Mouse (Mus musculus): Measurements from ENCODE around the gene Nxn. TPM values are rescaled to one million over a fixed set of nuclear protein-coding genes. Genes with fewer than 3 reads are reported as not detected.
A peak's percentile ranks its signal among the peaks of the same experiment; 100 is the strongest.

The Nxn gene
- total and polyA plus RNA-seq, 3 experiments: 52.8 to 54.3 (median 53.0) TPM

DNA sequence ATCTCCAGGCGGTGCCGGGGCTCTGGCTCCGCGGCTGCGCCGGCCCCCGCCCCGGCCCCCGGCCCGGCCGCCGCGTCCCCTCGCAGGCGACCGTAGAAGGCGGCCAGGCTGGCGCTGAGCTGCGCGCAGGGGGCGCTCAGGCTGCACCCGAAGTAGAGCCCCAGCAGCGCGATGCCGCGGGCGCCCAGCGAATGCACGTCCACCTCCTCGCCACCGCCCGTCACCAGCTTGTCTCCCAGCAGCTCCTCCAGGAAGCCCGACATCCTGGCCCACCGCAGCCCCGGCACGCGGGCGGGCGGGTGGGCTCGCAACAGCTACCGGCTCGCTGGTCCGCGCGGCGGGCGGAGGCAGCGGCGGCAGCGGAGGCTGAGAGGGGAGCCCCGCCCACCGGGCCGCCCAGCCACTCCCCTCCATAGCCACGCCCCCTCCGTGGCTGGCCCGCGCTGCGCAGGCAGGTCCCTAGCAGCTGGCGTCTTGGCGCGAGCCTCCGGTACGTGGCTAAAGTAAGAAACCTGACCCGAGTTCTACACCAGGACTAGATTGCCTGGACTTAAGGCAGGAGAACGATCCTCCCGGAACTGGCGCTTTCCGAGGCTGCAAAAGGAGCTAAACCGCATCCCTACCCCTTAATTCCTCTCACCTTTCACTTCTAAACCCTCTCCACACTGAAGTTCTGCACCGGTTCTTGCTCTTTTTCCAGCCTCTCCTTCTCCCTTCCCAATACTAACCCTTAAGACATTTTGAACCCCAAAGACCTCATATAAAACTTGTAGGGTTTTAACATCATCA is at the start of gene Nxn (continued):
- TF ChIP-seq POLR2AphosphoS5 (IDR thresholded peaks at IDR 0.05; ENCODE audit: borderline replicate concordance, low read depth, low read length): no peak
- no peak for TF ChIP-seq RCOR1 (IDR thresholded peaks at IDR 0.05; ENCODE audit: low read depth, low read length)
- no peak for TF ChIP-seq RAD21 (IDR thresholded peaks at IDR 0.05; ENCODE audit: low read depth, low read length)
- no peak for TF ChIP-seq EP300 (IDR thresholded peaks at IDR 0.05; ENCODE audit: low read depth in 1 of 2, low read length in 2 of 2)

DNA sequence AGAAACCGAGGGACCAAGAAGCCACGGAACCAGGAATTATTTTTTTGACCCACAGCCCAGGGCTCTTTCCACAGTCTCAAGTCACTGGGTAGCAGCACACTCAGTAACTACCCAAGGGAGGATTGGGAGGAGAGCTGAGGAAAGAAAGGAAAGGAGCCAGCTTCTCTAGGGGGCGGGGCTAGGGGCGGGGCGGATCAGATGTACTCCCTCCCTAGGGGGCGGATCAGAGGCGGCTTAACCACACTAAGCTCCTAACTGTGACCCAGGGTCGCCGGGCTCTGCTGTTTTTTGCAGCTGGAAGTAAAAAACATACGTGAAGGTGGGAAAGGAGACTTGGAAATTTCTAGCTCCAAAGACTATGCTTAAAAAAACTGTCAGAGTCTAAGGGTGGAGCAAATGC is 47.3 kb upstream of the Nxn start:
- Histone ChIP-seq H3K9ac (ENCODE audit: control insufficient read depth, low read depth, low read length, poor library complexity, severe bottlenecking) (no peak overlapping the region), H3K9me3 (replicated peaks; ENCODE audit: insufficient read depth, low read length) (no peaks in the 10 kb centered on the region), H3K79me2 (ENCODE audit: control insufficient read depth, insufficient read depth, low read length, poor library complexity) (no peaks in the 10 kb centered on the region), H3K4me1 (ENCODE audit: control insufficient read depth in 1 of 2, insufficient read depth in 2 of 2, low read length in 2 of 2) (no peaks in the 10 kb centered on the region; a peak in 1 of 4 replicates), H3K27ac (ENCODE audit: control insufficient read depth, low read depth, low read length) (no peak overlapping the region), H3K36me3 (ENCODE audit: control insufficient read depth in 1 of 2, insufficient read depth in 2 of 2, low read length in 2 of 2) (no peaks in the 10 kb centered on the region), H3K4me3 (ENCODE audit: control insufficient read depth in 1 of 2, insufficient read depth in 1 of 2, low read depth in 2 of 2, low read length in 2 of 2) (peak overlapping the region in 1 of 2 experiments; percentile 59; a peak in 1 of 4 replicates), H3K27me3 (ENCODE audit: control insufficient read depth in 1 of 2, insufficient read depth in 2 of 2, low read length in 2 of 2) (no peaks in the 10 kb centered on the region)
- TF ChIP-seq E2F4 (IDR thresholded peaks at IDR 0.05; ENCODE audit: borderline replicate concordance, low read depth, low read length) (no peak), USF2 (IDR thresholded peaks at IDR 0.05; ENCODE audit: borderline replicate concordance in 1 of 2, insufficient read depth in 1 of 2, low read depth in 1 of 2, low read length in 2 of 2) (no peak), NRF1 (IDR thresholded peaks at IDR 0.05; ENCODE audit: insufficient read depth, low read depth, low read length, poor library complexity, severe bottlenecking) (no peak), KAT2A (conservative IDR thresholded peaks at IDR 0.05; ENCODE audit: low read depth, low read length) (no peak), ELF1 (IDR thresholded peaks at IDR 0.05; ENCODE audit: low read depth, low read length) (no peak), RAD21 (IDR thresholded peaks at IDR 0.05; ENCODE audit: low read depth, low read length) (no peak), CHD2 (IDR thresholded peaks at IDR 0.05; ENCODE audit: low read length) (no peak), SMC3 (IDR thresholded peaks at IDR 0.05; ENCODE audit: low read depth, low read length) (no peak), MXI1 (IDR thresholded peaks at IDR 0.05; ENCODE audit: low read depth, low read length) (no peak), MEF2A (IDR thresholded peaks at IDR 0.05; ENCODE audit: extremely low read depth, insufficient replicate concordance, low read depth, low read length, poor library complexity, severe bottlenecking) (no peak)
- peak; percentile 74 for DNase-seq (ENCODE audit: low read depth, low spot score)

DNA sequence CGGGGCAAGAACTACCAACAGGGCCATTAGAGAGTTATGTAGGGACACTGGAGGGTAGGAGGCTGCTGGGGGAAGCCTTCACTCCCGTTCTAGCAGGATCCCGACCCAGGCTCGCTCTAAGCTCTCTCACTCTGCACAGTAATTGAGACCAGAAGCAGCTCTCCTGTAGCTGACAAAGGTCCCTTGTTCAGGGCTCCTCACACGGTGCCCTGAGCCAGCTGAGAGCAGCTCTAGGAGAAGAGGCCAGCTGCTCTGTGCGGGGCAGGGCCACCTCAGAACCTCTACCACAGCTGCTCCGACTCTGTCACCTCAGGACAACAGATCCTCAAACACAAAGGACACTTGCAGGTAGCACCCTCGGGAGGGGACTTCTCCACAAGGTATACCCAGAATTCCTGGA is 46.5 kb upstream of the Nxn start:
- no peaks in the 10 kb centered on the region for H3K79me2 ChIP-seq (ENCODE audit: control insufficient read depth, insufficient read depth, low read length, poor library complexity)
- H3K27ac ChIP-seq (ENCODE audit: control insufficient read depth, low read depth, low read length): no peak overlapping the region
- no peak overlapping the region for H3K4me3 ChIP-seq (ENCODE audit: control insufficient read depth in 1 of 2, insufficient read depth in 1 of 2, low read depth in 2 of 2, low read length in 2 of 2)
- no peaks in the 10 kb centered on the region for H3K36me3 ChIP-seq (ENCODE audit: control insufficient read depth in 1 of 2, insufficient read depth in 2 of 2, low read length in 2 of 2)
- no peaks in the 10 kb centered on the region; a peak in 1 of 4 replicates for H3K4me1 ChIP-seq (ENCODE audit: control insufficient read depth in 1 of 2, insufficient read depth in 2 of 2, low read length in 2 of 2)
- no peak for TF ChIP-seq BHLHE40 (IDR thresholded peaks at IDR 0.05; ENCODE audit: borderline replicate concordance, low read depth, low read length)
- TF ChIP-seq GATA1 (IDR thresholded peaks at IDR 0.05; ENCODE audit: low read depth, low read length): no peak
- no peak for TF ChIP-seq TAL1 (IDR thresholded peaks at IDR 0.05; ENCODE audit: low read length)
- TF ChIP-seq HCFC1 (IDR thresholded peaks at IDR 0.05; ENCODE audit: low read depth, low read length): no peak
- no peak for TF ChIP-seq POLR2AphosphoS2 (IDR thresholded peaks at IDR 0.05; ENCODE audit: low read length)
- TF ChIP-seq CHD2 (IDR thresholded peaks at IDR 0.05; ENCODE audit: low read length): no peak
- TF ChIP-seq TBP (IDR thresholded peaks at IDR 0.05; ENCODE audit: low read depth, low read length): no peak
- no peak for TF ChIP-seq MAZ (IDR thresholded peaks at IDR 0.05; ENCODE audit: low read depth, low read length)
- no peak for TF ChIP-seq KAT2A (conservative IDR thresholded peaks at IDR 0.05; ENCODE audit: low read depth, low read length)
- no peak for TF ChIP-seq UBTF (IDR thresholded peaks at IDR 0.05; ENCODE audit: borderline replicate concordance, insufficient read depth, low read depth, low read length)
- TF ChIP-seq MYB (IDR thresholded peaks at IDR 0.05; ENCODE audit: low read depth, low read length): no peak
- no peak for TF ChIP-seq MAX (IDR thresholded peaks at IDR 0.05; ENCODE audit: low read length)
- no peak for TF ChIP-seq RCOR1 (IDR thresholded peaks at IDR 0.05; ENCODE audit: low read depth, low read length)
- TF ChIP-seq MYC (IDR thresholded peaks at IDR 0.05; ENCODE audit: low read depth, low read length): no peak
- no peak for TF ChIP-seq ETS1 (IDR thresholded peaks at IDR 0.05; ENCODE audit: low read depth, low read length)
- no peak overlapping the region for H3K9ac ChIP-seq (ENCODE audit: control insufficient read depth, low read depth, low read length, poor library complexity, severe bottlenecking)
- no peak for DNase-seq (ENCODE audit: low read depth, low spot score)
- no peaks in the 10 kb centered on the region for H3K27me3 ChIP-seq (ENCODE audit: control insufficient read depth in 1 of 2, insufficient read depth in 2 of 2, low read length in 2 of 2)
- no peaks in the 10 kb centered on the region for H3K9me3 ChIP-seq (replicated peaks; ENCODE audit: insufficient read depth, low read length)
